Mouse (Mus musculus): Measurements from ENCODE around the gene Efl1.
"Not testable (repeated sequence)": the region's sequence is repeated elsewhere in the genome, so short reads cannot be mapped to it uniquely, and the experiment has no call there.

The Efl1 gene

GRCm38 (mm10) chr7:82758521-82758920, 110.1 kb downstream of the Efl1 start:
- no peak for DNase-seq (ENCODE audit: low spot score)

- no peak for DNase-seq (ENCODE audit: low spot score)
These were observed 110.7 kb downstream of the Efl1 start for GRCm38 (mm10) chr7:82759091-82759490.

- DNase-seq (ENCODE audit: low spot score) = no peak
These were observed 116.5 kb downstream of the Efl1 start for GRCm38 (mm10) chr7:82764951-82765350.

GRCm38 (mm10) chr7:82766623-82767022, 118.2 kb downstream of the Efl1 start:
- no peak for DNase-seq (ENCODE audit: low spot score)

- no peak for DNase-seq (ENCODE audit: low spot score)
These were observed 121.8 kb downstream of the Efl1 start for GRCm38 (mm10) chr7:82770207-82770606.

- DNase-seq (ENCODE audit: low spot score) = not testable (repeated sequence)
These were observed 122.7 kb downstream of the Efl1 start for GRCm38 (mm10) chr7:82770957-82771660.

- DNase-seq (ENCODE audit: low spot score) = not testable (repeated sequence)
These were observed 123.2 kb downstream of the Efl1 start for GRCm38 (mm10) chr7:82771661-82772021.

GRCm38 (mm10) chr7:82772481-82772880, 124.1 kb downstream of the Efl1 start:
- DNase-seq (ENCODE audit: low spot score) = no peak

- DNase-seq (ENCODE audit: low spot score) = no peak
These were observed 124.7 kb downstream of the Efl1 start for GRCm38 (mm10) chr7:82773150-82773549.

- DNase-seq (ENCODE audit: low spot score) = no peak
These were observed 125.5 kb downstream of the Efl1 start for GRCm38 (mm10) chr7:82773884-82774283.

GRCm38 (mm10) chr7:82775090-82775489, 126.7 kb downstream of the Efl1 start:
- no peak for DNase-seq (ENCODE audit: low spot score)

- no peak for DNase-seq (ENCODE audit: low spot score)
These were observed 134.7 kb downstream of the Efl1 start for GRCm38 (mm10) chr7:82783071-82783470.

- no peak for DNase-seq (ENCODE audit: low spot score)
These were observed 135.3 kb downstream of the Efl1 start for GRCm38 (mm10) chr7:82783693-82784092.

GRCm38 (mm10) chr7:82785335-82785934, 137.0 kb downstream of the Efl1 start:
- no peak for DNase-seq (ENCODE audit: low spot score)

GRCm38 (mm10) chr7:82785970-82786647, 137.7 kb downstream of the Efl1 start:
- DNase-seq (ENCODE audit: low spot score) = no peak

GRCm38 (mm10) chr7:82792644-82793043, 144.2 kb downstream of the Efl1 start:
- DNase-seq (ENCODE audit: low spot score) = no peak

GRCm38 (mm10) chr7:82793111-82793510, 144.7 kb downstream of the Efl1 start:
- no peak for DNase-seq (ENCODE audit: low spot score)

- DNase-seq (ENCODE audit: low spot score) = no peak
These were observed 146.1 kb downstream of the Efl1 start for GRCm38 (mm10) chr7:82794542-82794941.

GRCm38 (mm10) chr7:82802206-82802605, 153.8 kb downstream of the Efl1 start:
- no peak for DNase-seq (ENCODE audit: low spot score)

- no peak for DNase-seq (ENCODE audit: low spot score)
These were observed 159.8 kb downstream of the Efl1 start for GRCm38 (mm10) chr7:82808257-82808656.

GRCm38 (mm10) chr7:82809126-82809525, 160.7 kb downstream of the Efl1 start:
- no peak for DNase-seq (ENCODE audit: low spot score)

- no peak for DNase-seq (ENCODE audit: low spot score)
These were observed 162.4 kb downstream of the Efl1 start for GRCm38 (mm10) chr7:82810799-82811139.

- no peak for DNase-seq (ENCODE audit: low spot score)
These were observed 162.9 kb downstream of the Efl1 start for GRCm38 (mm10) chr7:82811140-82811851.

Data from ovary, postnatal 14 days (tissue).